Mouse (Mus musculus) layer of hippocampus, postnatal 25 days (tissue): ENCODE results near the gene Gm43518. TPM values are rescaled to one million over a fixed set of nuclear protein-coding genes. Genes with fewer than 3 reads are reported as not detected.

ENCODE experiments used
- DNase-seq, 2 experiments: peaks; one replicate each; pipeline ENCODE4 v3.0.0; 2022; ENCODE audit warnings: mixed read lengths in 2 of 2, low spot score in 1 of 2; ENCODE audit errors: extremely low spot score in 1 of 2
- total RNA-seq, 2 experiments: library from RNA; stranded (reverse); gene quantifications; 2 replicates each; pipeline ENCODE4 v1.2.3; 2021

Gene Gm43518
- 1 to 10 TPM in 1 of 2 experiments, under 1 TPM in 1; 0.54 to 1.4 TPM for total RNA-seq

- DNase-seq: no peak
Measured at GRCm38 (mm10) chr5:123927118-123927517, at the start of gene Gm43518. Gm43518 (plus strand) TSS chr5:123927418.

GRCm38 (mm10) chr5:123878056-123878455 lies 49.2 kb upstream of the Gm43518 start:
- DNase-seq: no peak

DNA sequence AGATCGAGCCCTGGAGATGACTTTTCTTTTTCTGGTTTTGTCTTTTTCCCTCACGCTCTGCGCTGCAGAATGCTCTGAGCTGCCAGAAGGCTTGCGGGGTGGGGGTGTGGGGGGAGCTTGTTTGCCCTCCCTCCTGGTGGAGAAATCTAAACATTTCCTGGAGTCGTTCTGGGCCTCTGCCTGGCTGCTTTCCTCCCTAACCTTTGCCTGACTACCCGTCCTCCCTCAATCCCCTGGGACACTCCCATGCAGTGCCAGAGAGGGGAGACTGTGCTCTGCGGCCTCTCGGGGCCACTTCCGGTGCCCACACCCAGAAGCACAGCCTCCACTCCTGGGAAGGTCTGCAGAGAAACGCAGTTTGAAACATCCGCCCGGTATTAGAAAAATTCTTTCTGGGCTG lies 47.3 kb upstream of the Gm43518 start, which contains the start of gene Hcar1:
TSS of gene Hcar1 (minus strand) at position 93 of the 400 bp plus-strand sequence.
- no peak for DNase-seq

DNA sequence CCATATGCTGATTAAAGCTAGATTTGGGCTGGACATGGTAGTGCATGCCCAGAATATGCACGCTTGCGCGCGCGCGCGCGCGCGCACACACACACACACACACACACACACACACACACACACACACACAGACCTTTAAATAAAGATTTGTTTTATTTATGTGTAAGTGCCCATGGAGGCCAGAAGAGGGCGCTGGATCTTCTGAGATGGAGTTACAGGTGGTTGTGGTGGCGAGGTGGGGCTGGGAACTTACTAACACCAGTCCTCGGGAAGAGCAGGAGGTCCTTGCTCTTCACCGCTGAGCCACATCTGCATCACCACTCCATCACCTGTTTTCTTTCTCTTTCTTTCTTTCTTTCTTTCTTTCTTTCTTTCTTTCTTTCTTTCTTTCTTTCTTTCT lies 46.4 kb upstream of the Gm43518 start:
- no peak for DNase-seq

GRCm38 (mm10) chr5:123883891-123884290 lies 43.3 kb upstream of the Gm43518 start:
- no peak for DNase-seq

GRCm38 (mm10) chr5:123884332-123884731 lies 42.9 kb upstream of the Gm43518 start:
- no peak for DNase-seq

DNA sequence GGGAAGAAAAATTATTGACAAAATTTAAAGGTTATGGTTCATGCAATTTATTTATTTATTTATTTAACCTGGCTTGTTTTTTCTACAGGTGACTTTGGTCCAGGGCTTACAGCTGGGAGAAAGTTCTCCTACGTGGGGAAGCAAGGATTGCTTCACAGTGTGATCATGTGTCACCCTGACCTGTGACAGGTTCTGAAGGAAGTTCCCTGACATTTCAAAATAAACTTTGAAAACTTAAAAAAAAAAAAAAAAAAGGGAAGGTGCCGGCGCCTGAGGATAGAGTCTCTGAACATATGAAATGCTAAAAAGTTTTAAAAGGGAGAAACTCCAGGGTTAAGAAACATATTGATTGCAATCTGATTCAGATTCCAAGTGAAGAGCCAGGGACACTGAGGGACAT lies 40.9 kb upstream of the Gm43518 start:
- DNase-seq: no peak

- DNase-seq: no peak
Measured at GRCm38 (mm10) chr5:123890312-123890711, 36.9 kb upstream of the Gm43518 start.

DNA sequence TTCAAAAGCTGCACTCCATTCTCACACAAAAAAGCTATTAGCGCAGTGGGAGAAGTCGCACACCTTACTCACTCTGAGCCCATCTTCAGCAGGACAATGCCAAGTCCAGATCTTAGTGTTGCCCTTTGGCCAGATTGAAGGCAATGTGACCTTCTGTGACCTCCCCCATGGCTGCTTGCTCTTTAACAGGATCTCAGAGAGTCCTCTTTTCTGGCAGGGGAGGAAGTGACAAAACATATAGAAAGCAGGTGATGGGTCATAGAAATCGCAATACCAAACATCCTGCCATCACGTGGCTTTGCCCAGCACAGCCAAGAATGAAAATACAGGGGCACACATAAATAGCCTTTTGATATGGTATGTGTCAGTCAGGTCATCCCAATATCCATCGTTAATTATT lies 36.2 kb upstream of the Gm43518 start:
- DNase-seq: no peak

GRCm38 (mm10) chr5:123891669-123892068 lies 35.5 kb upstream of the Gm43518 start:
- DNase-seq: peak; percentile 38 to 46

DNA sequence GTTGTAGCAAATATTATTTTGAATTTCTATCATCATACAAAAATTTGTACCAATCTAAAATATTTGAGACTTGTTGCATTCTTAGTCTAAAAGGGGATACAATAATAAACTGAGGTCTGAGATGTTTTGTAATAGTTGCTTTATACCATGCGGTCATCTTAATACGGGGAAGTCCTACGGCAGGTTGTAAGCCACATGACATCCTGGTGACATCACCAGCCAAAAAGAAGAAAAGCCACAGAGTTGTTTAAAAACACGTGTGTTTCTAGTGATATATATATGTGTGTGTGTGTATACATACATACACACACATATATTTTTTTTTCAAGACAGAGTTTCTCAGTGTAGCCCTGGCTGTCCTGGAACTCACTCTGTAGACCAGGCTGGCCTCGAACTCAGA lies 33.7 kb upstream of the Gm43518 start:
- DNase-seq: no peak

- no peak for DNase-seq
Measured at GRCm38 (mm10) chr5:123896395-123896794, 30.8 kb upstream of the Gm43518 start.

- DNase-seq: no peak
Measured at GRCm38 (mm10) chr5:123897352-123897751, 29.9 kb upstream of the Gm43518 start.

GRCm38 (mm10) chr5:123904059-123904672 lies 23.1 kb upstream of the Gm43518 start:
- DNase-seq: no peak

GRCm38 (mm10) chr5:123906146-123906975 lies 20.9 kb upstream of the Gm43518 start:
- DNase-seq: no peak

- DNase-seq: peak; percentile 99 to 100
Measured at GRCm38 (mm10) chr5:123906976-123907630, 20.1 kb upstream of the Gm43518 start, which contains the start of gene Denr. Denr (plus strand) TSS chr5:123907175.

GRCm38 (mm10) chr5:123907631-123907977 lies 19.6 kb upstream of the Gm43518 start:
- DNase-seq: no peak

DNA sequence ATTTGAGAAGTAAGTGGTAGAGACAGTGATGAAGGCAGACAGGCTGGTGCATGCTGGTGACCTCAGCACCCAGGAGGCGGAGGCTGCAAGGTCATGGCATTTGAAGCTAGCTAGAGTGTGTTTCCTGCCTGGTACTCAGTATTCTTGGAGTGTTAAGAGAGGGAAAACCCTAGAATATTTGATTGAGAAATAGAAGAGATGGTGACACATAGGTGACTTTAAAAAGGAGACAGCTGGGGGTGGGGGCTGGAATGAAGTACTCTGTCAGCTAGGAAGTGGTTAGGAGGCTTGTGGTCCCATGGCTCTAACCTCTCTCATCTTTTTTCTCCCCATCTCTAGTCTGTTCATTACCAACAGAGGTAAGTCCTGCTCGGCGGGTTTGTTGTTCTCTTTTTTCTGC lies 12.4 kb upstream of the Gm43518 start:
- no peak for DNase-seq

DNA sequence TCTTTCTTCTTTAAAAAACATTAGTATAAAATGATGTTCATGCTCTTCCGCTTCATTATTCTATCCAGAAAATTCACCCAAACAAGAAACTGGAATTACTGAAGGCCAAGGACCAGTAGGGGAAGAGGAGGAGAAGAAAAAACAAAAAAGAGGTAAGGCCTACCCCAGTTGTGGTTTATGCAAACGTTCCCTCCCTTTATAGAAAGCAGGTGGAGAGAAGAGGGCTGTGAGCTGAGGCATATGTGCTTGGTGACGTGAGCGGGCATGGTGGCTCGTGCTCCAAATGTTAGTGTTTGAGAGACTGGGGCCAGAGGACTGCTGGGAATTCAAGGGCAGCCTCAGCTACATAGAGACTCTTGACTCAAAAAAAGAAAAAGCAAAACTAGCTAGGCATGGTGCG lies 5.1 kb upstream of the Gm43518 start:
- no peak for DNase-seq

- DNase-seq: peak; percentile 83 to 84
Measured at GRCm38 (mm10) chr5:123930508-123930989, 3.3 kb downstream of the Gm43518 start, which contains the start of gene Ccdc62. Ccdc62 (plus strand) TSS chr5:123930679.

DNA sequence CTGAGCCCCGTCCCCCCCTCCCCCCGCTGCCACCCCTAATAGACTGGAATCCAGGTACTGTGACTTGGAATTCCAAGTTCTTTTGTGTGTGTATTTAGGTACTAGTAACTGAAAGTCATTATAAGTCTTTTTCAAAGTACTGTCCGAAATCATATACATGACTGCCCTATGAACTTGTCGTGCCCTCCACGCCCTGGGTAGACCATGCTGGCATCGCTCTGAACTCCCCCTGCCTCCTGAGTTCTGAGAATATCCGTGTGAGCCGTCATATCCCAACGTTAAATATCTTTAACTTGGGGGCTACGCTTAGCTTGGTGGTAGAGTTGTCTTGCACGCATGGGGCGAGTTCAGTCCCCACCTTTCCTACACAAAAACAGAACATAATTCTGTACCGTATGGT lies 3.9 kb downstream of the Gm43518 start:
- no peak for DNase-seq
